Comparison of ENCODE assay signal across 18 mouse cellular contexts in the genomic region with DNA sequence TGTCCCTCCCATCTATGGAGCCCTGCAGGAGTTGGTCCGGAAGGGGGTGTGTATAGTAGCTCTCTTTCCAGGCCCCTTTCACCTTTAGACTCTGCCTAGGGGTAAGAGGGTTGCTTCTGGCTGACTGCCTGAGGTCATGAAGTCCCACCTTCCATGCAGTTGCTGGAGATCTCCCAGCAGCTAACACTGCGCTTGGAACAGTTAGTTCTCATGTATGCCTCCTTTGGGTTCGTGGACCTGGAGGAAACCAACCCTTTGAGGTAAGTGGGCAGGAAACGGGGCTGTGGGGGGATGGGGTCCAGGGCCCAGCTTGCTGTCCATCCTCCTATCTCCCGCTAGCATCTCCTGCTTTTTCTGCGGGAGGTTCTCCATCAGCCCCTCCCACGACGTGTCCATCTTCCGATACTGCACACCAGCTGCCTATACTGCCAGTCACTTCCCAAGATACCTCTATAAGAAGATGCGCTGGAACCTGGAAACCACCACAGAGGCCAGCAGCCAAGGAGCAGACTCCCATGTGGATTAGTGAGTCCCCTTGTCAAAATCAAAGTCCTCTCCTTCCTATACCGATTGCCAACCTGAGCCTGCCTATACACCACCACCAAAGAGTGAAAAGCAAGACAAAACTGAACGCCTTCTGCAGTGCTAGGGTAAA. TPM values are rescaled to one million over a fixed set of nuclear protein-coding genes. Genes with fewer than 3 reads are reported as not detected.
DNase-seq lines count a peak whose midpoint lies in the region; ATAC-seq and TF ChIP-seq lines count a peak whose summit lies in the region.
"Had no signal": no experiment of that assay in that cellular context is flagged by ENCODE, and none has a peak within 500 bp of the region (broad histone marks: within the 10 kb centered on the region; RNA-seq: fewer than 3 reads in every experiment).

No protein-coding gene starts in this region.

- 55% methylated on average over 12 of the region's 12 CpGs for WGBS in liver, embryonic 12.5 days (ENCODE audit: insufficient replicate concordance)
- WGBS in liver, postnatal 0 days (ENCODE audit: insufficient replicate concordance), result 68% methylated on average over 12 of the region's 12 CpGs

- H3K4me1 ChIP-seq in liver, embryonic 12.5 days, result peaks cover 53% of the 10 kb centered on the region
- H3K4me1 ChIP-seq in liver, postnatal 0 days (ENCODE audit: insufficient read depth), result peaks cover 27% of the 10 kb centered on the region

- no peaks in the 10 kb centered on the region for H3K27me3 ChIP-seq in liver, embryonic 12.5 days (replicated peaks)
- no peaks in the 10 kb centered on the region for H3K27me3 ChIP-seq in liver, postnatal 0 days (ENCODE audit: insufficient read depth, low read length)
- H3K27me3 ChIP-seq: embryonic facial prominence, embryonic 15.5 days had no signal

- TF ChIP-seq CTCF in liver, postnatal 0 days (IDR thresholded peaks at IDR 0.05; ENCODE audit: low read depth), result no peak

- peak overlapping the region; percentile 82 for H3K27ac ChIP-seq in liver, embryonic 12.5 days
- no peak overlapping the region for H3K27ac ChIP-seq in liver, postnatal 0 days (ENCODE audit: low read depth)
- H3K27ac ChIP-seq: neural tube, embryonic 12.5 days had no signal

- no peak for TF ChIP-seq EP300 in liver, postnatal 0 days (IDR thresholded peaks at IDR 0.05; ENCODE audit: low read depth)

- H3K4me3 ChIP-seq in liver, embryonic 12.5 days, result no peak overlapping the region
- H3K4me3 ChIP-seq in liver, postnatal 0 days (ENCODE audit: low read depth, low read length), result no peak overlapping the region
- H3K4me3 ChIP-seq: neural tube, embryonic 12.5 days had no signal

- DNase-seq in cerebellum, postnatal 10 days, result peak; percentile 41 to 52
- no peak for DNase-seq in cerebellum, adult 11 months
- DNase-seq in liver, postnatal 0 days, result no peak
- DNase-seq in NIH3T3 (ENCODE audit: low read depth), result peak; percentile 22
- peak; percentile 68 for DNase-seq in kidney, postnatal 14 days
- no peak for DNase-seq in thymus, postnatal 10 days (ENCODE audit: low spot score in 2 of 2)
- DNase-seq in left cerebral cortex, adult 11 months (ENCODE audit: low spot score), result no peak
- DNase-seq: gastrocnemius, postnatal 14 days; lung, adult 18-20 months; thymus, adult 2 months had no signal

- no peak overlapping the region for H3K4me2 ChIP-seq in liver, embryonic 12.5 days
- no peak overlapping the region for H3K4me2 ChIP-seq in liver, postnatal 0 days (ENCODE audit: low read depth, low read length)

- H3K9ac ChIP-seq in liver, embryonic 12.5 days, result no peak overlapping the region
- no peak overlapping the region for H3K9ac ChIP-seq in liver, postnatal 0 days (replicated peaks)
- H3K9ac ChIP-seq: neural tube, embryonic 12.5 days had no signal

- H3K9me3 ChIP-seq in liver, embryonic 12.5 days (replicated peaks), result no peaks in the 10 kb centered on the region
- no peaks in the 10 kb centered on the region for H3K9me3 ChIP-seq in liver, postnatal 0 days (ENCODE audit: low read length)
- H3K9me3 ChIP-seq: embryonic facial prominence, embryonic 15.5 days; heart, embryonic 12.5 days; neural tube, embryonic 12.5 days had no signal

- no peak for ATAC-seq in liver, embryonic 12.5 days
- no peak for ATAC-seq in liver, postnatal 0 days
- ATAC-seq: forebrain, embryonic 16.5 days had no signal

- peaks cover 44% of the 10 kb centered on the region for H3K36me3 ChIP-seq in liver, embryonic 12.5 days
- peaks cover 15% of the 10 kb centered on the region; the same call in 1 of the 2 replicates for H3K36me3 ChIP-seq in liver, postnatal 0 days (replicated peaks; ENCODE audit: insufficient read depth, low read length)

RNA-seq across cellular contexts. Expression of a gene that starts 1.8 kb away (rescaled TPM):
- 0.41 and 0.63 TPM in 2 replicates for polyA plus RNA-seq in liver, embryonic 12.5 days (2016; fragmentation: Nextera tagmentation; extraction: Ambion mirVana)
- polyA plus RNA-seq in liver, postnatal 0 days (2015; fragmentation: Nextera tagmentation; extraction: Ambion mirVana), result 0.87 and 0.99 TPM in 2 replicates

RNA-seq across cellular contexts. Expression of a gene that starts 5.6 kb away (rescaled TPM):
- polyA plus RNA-seq in liver, embryonic 12.5 days (2016; fragmentation: Nextera tagmentation; extraction: Ambion mirVana), result 8.5 and 8.7 TPM in 2 replicates
- polyA plus RNA-seq in liver, postnatal 0 days (2015; fragmentation: Nextera tagmentation; extraction: Ambion mirVana), result 3.5 and 3.8 TPM in 2 replicates

RNA-seq across cellular contexts. Expression of a gene that starts 8.9 kb away (rescaled TPM):
- not detected in 2 replicates for polyA plus RNA-seq in liver, embryonic 12.5 days (2016; fragmentation: Nextera tagmentation; extraction: Ambion mirVana)
- 0.40 TPM in 1 of 2 replicates, not detected in the other for polyA plus RNA-seq in liver, postnatal 0 days (2015; fragmentation: Nextera tagmentation; extraction: Ambion mirVana)
- polyA plus RNA-seq: forebrain, embryonic 16.5 days; G1E; heart, embryonic 12.5 days; hindbrain, embryonic 11.5 days; neural tube, embryonic 12.5 days had no signal

RNA-seq across cellular contexts. Expression of a gene that starts 18.2 kb away (rescaled TPM):
- 0.36 and 0.66 TPM in 2 replicates for polyA plus RNA-seq in liver, embryonic 12.5 days (2016; fragmentation: Nextera tagmentation; extraction: Ambion mirVana)
- polyA plus RNA-seq in liver, postnatal 0 days (2015; fragmentation: Nextera tagmentation; extraction: Ambion mirVana), result 0.04 TPM in 1 of 2 replicates, not detected in the other
- polyA plus RNA-seq: large intestine, adult 2 months had no signal

RNA-seq across cellular contexts. Expression of a gene that starts 30.3 kb away (rescaled TPM):
- polyA plus RNA-seq in liver, embryonic 12.5 days (2016; fragmentation: Nextera tagmentation; extraction: Ambion mirVana), result 81.1 and 82.0 TPM in 2 replicates
- 28.2 and 33.9 TPM in 2 replicates for polyA plus RNA-seq in liver, postnatal 0 days (2015; fragmentation: Nextera tagmentation; extraction: Ambion mirVana)

Comparison
In these comparisons a context has a peak if more than half of its experiments do, and no peak if none do; other contexts are left out.
1. DNase-seq: peak in cerebellum, postnatal 10 days (2 of 2), NIH3T3 (single experiment) and kidney, postnatal 14 days (single experiment); none in cerebellum, adult 11 months (single experiment), liver, postnatal 0 days (single experiment), thymus, postnatal 10 days (0 of 2) and left cerebral cortex, adult 11 months (single experiment).